In genomic region chr12:69370936-69371335, GRCm38 (mm10) we compare ENCODE assay signal across 9 mouse cellular contexts. TPM values are rescaled to one million over a fixed set of nuclear protein-coding genes. Genes with fewer than 3 reads are reported as not detected.
A peak's percentile ranks its signal among the peaks of the same experiment; 100 is the strongest.
DNase-seq lines count a peak whose midpoint lies in the region; ATAC-seq and TF ChIP-seq lines count a peak whose summit lies in the region.
"Had no signal": no experiment of that assay in that cellular context is flagged by ENCODE, and none has a peak within 500 bp of the region (broad histone marks: within the 10 kb centered on the region; RNA-seq: fewer than 3 reads in every experiment).

No protein-coding gene starts in this region.

- H3K4me1 ChIP-seq in liver, adult 2 months (ENCODE audit: control insufficient read depth, insufficient read depth, low read length) = peaks cover 16% of the 10 kb centered on the region
- peaks cover 19% of the 10 kb centered on the region for H3K4me1 ChIP-seq in embryonic facial prominence, embryonic 13.5 days
- H3K4me1 ChIP-seq in intestine, embryonic 16.5 days (ENCODE audit: control insufficient read depth, insufficient read depth, low read length) = peaks cover 11% of the 10 kb centered on the region
- peaks cover 36% of the 10 kb centered on the region for H3K4me1 ChIP-seq in neural tube, embryonic 13.5 days (replicated peaks)

- ATAC-seq in embryonic facial prominence, embryonic 13.5 days (ENCODE audit: insufficient number of reproducible peaks, insufficient read depth, low FRiP score, low TSS enrichment, low read depth) = no peak
- no peak for ATAC-seq in intestine, embryonic 16.5 days
- no peak for ATAC-seq in neural tube, embryonic 13.5 days (ENCODE audit: low read depth)

- no peak for DNase-seq in liver, adult 2 months (ENCODE audit: extremely low read depth, low read depth, low spot score)
- no peak for DNase-seq in liver
- no peak for DNase-seq in urinary bladder, postnatal 14 days (ENCODE audit: low spot score)
- no peak for DNase-seq in left cerebral cortex, adult 8-10 months (ENCODE audit: low spot score in 2 of 2)
- DNase-seq in gastrocnemius, postnatal 25 days = no peak
- DNase-seq: adrenal gland, postnatal 25 days had no signal

- peaks cover 5% of the 10 kb centered on the region for H3K36me3 ChIP-seq in liver, adult 2 months (ENCODE audit: control insufficient read depth, insufficient read depth, low read length)
- no peaks in the 10 kb centered on the region for H3K36me3 ChIP-seq in embryonic facial prominence, embryonic 13.5 days
- no peaks in the 10 kb centered on the region for H3K36me3 ChIP-seq in intestine, embryonic 16.5 days (ENCODE audit: control insufficient read depth, insufficient read depth, low read length)
- no peaks in the 10 kb centered on the region; the same call in 1 of the 2 replicates for H3K36me3 ChIP-seq in neural tube, embryonic 13.5 days

- H3K27me3 ChIP-seq in liver, adult 2 months (ENCODE audit: control insufficient read depth, insufficient read depth, low read length) = no peaks in the 10 kb centered on the region
- H3K27me3 ChIP-seq in embryonic facial prominence, embryonic 13.5 days = no peaks in the 10 kb centered on the region
- H3K27me3 ChIP-seq in intestine, embryonic 16.5 days (replicated peaks; ENCODE audit: control insufficient read depth, insufficient read depth, low read length) = no peaks in the 10 kb centered on the region
- H3K27me3 ChIP-seq in neural tube, embryonic 13.5 days = no peaks in the 10 kb centered on the region

- peak overlapping the region; percentile 87 for H3K4me2 ChIP-seq in embryonic facial prominence, embryonic 13.5 days
- peak overlapping the region; percentile 57 for H3K4me2 ChIP-seq in intestine, embryonic 16.5 days (ENCODE audit: low read depth, low read length)
- H3K4me2 ChIP-seq in neural tube, embryonic 13.5 days = peak overlapping the region; percentile 61

- TF ChIP-seq POLR2A in liver, adult 2 months (IDR thresholded peaks at IDR 0.05; ENCODE audit: extremely low read depth, insufficient read depth, low read length) = no peak

- peak overlapping the region; percentile 88 for H3K9ac ChIP-seq in liver, adult 2 months (ENCODE audit: low read depth, low read length)
- H3K9ac ChIP-seq in embryonic facial prominence, embryonic 13.5 days = peak overlapping the region; percentile 97
- H3K9ac ChIP-seq in intestine, embryonic 16.5 days (ENCODE audit: low read depth, low read length) = peak overlapping the region; percentile 95
- peak overlapping the region; percentile 98 for H3K9ac ChIP-seq in neural tube, embryonic 13.5 days

- peak overlapping the region; percentile 87 for H3K4me3 ChIP-seq in liver, adult 2 months (ENCODE audit: insufficient read depth, low read depth, low read length)
- H3K4me3 ChIP-seq in embryonic facial prominence, embryonic 13.5 days = peak overlapping the region; percentile 100
- H3K4me3 ChIP-seq in intestine, embryonic 16.5 days (ENCODE audit: low read length) = peak overlapping the region; percentile 99
- H3K4me3 ChIP-seq in neural tube, embryonic 13.5 days = peak overlapping the region; percentile 99

- H3K9me3 ChIP-seq in embryonic facial prominence, embryonic 13.5 days = no peaks in the 10 kb centered on the region
- no peaks in the 10 kb centered on the region for H3K9me3 ChIP-seq in intestine, embryonic 16.5 days (ENCODE audit: control insufficient read depth, low read length)
- H3K9me3 ChIP-seq in neural tube, embryonic 13.5 days = no peaks in the 10 kb centered on the region

- WGBS in liver, adult 2 months = 13% methylated on average over 7 of the region's 7 CpGs
- WGBS in embryonic facial prominence, embryonic 13.5 days = 12% methylated on average over 7 of the region's 7 CpGs
- WGBS in intestine, embryonic 16.5 days = 14% methylated on average over 7 of the region's 7 CpGs
- WGBS in neural tube, embryonic 13.5 days = 10% methylated on average over 7 of the region's 7 CpGs

- peak overlapping the region; percentile 94 for H3K27ac ChIP-seq in liver, adult 2 months (replicated peaks; ENCODE audit: insufficient read depth, low read depth, low read length)
- H3K27ac ChIP-seq in embryonic facial prominence, embryonic 13.5 days = peak overlapping the region; percentile 99
- H3K27ac ChIP-seq in intestine, embryonic 16.5 days (ENCODE audit: low read length) = peak overlapping the region; percentile 97
- H3K27ac ChIP-seq in neural tube, embryonic 13.5 days (replicated peaks) = peak overlapping the region; percentile 91

- H3K79me2 ChIP-seq in liver, adult 2 months (ENCODE audit: control insufficient read depth, insufficient read depth, low read length) = peaks cover 17% of the 10 kb centered on the region

- TF ChIP-seq CTCF in liver, adult 2 months (IDR thresholded peaks at IDR 0.05; ENCODE audit: low read depth, low read length) = no peak

RNA-seq across cellular contexts. Expression of gene Arf6, which starts 1.0 kb away (rescaled TPM):
- total RNA-seq in liver, adult 2 months (2014; rRNA removed) = 40.7 and 48.3 TPM in 2 replicates
- polyA plus RNA-seq in liver, adult 2 months (2012; rRNA removed) = 62.7 and 66.7 TPM in 2 replicates
- polyA plus RNA-seq in embryonic facial prominence, embryonic 13.5 days (2015; fragmentation: Nextera tagmentation; extraction: Ambion mirVana) = 48.4 and 56.7 TPM in 2 replicates
- 18.0 and 34.2 TPM in 2 replicates for polyA plus RNA-seq in intestine, embryonic 16.5 days (2015; fragmentation: Nextera tagmentation; extraction: Ambion mirVana)
- polyA plus RNA-seq in neural tube, embryonic 13.5 days (2015; fragmentation: Nextera tagmentation; extraction: Ambion mirVana) = 32.6 and 34.5 TPM in 2 replicates
- 10 to 100 TPM; 53.1 to 59.5 (median 56.7) TPM for total RNA-seq in left cerebral cortex, adult 8-10 months (2022)
- total RNA-seq in gastrocnemius, postnatal 25 days (2021) = 10 to 100 TPM; 20.1 to 23.5 TPM

RNA-seq across cellular contexts. Expression of gene Gm9887, which starts 1.3 kb away (rescaled TPM):
- total RNA-seq in liver, adult 2 months (2014; rRNA removed) = 0.20 and 0.37 TPM in 2 replicates
- polyA plus RNA-seq in liver, adult 2 months (2012; rRNA removed) = 0.48 and 0.85 TPM in 2 replicates
- 1.6 and 2.6 TPM in 2 replicates for polyA plus RNA-seq in embryonic facial prominence, embryonic 13.5 days (2015; fragmentation: Nextera tagmentation; extraction: Ambion mirVana)
- polyA plus RNA-seq in intestine, embryonic 16.5 days (2015; fragmentation: Nextera tagmentation; extraction: Ambion mirVana) = 1.0 and 1.4 TPM in 2 replicates
- polyA plus RNA-seq in neural tube, embryonic 13.5 days (2015; fragmentation: Nextera tagmentation; extraction: Ambion mirVana) = 0.71 and 1.3 TPM in 2 replicates
- total RNA-seq in left cerebral cortex, adult 8-10 months (2022) = 1 to 10 TPM in 1 of 4 experiments, under 1 TPM in 1, not detected in 2; 0.87 to 1.6 TPM
- not detected for total RNA-seq in gastrocnemius, postnatal 25 days (2021)

RNA-seq across cellular contexts. Expression of gene Nemf, which starts 14.0 kb away (rescaled TPM):
- 14.6 and 16.0 TPM in 2 replicates for total RNA-seq in liver, adult 2 months (2014; rRNA removed)
- polyA plus RNA-seq in liver, adult 2 months (2012; rRNA removed) = 1.7 and 2.2 TPM in 2 replicates
- polyA plus RNA-seq in embryonic facial prominence, embryonic 13.5 days (2015; fragmentation: Nextera tagmentation; extraction: Ambion mirVana) = 107 and 112 TPM in 2 replicates
- polyA plus RNA-seq in intestine, embryonic 16.5 days (2015; fragmentation: Nextera tagmentation; extraction: Ambion mirVana) = 56.3 and 66.2 TPM in 2 replicates
- polyA plus RNA-seq in neural tube, embryonic 13.5 days (2015; fragmentation: Nextera tagmentation; extraction: Ambion mirVana) = 96.5 and 100 TPM in 2 replicates
- 10 to 100 TPM; 43.7 to 46.5 (median 45.8) TPM for total RNA-seq in left cerebral cortex, adult 8-10 months (2022)
- 10 to 100 TPM; 17.1 to 20.8 TPM for total RNA-seq in gastrocnemius, postnatal 25 days (2021)

Comparison
In these comparisons a context has a peak if more than half of its experiments do, and no peak if none do; other contexts are left out.
1. RNA of gene Nemf, which starts 14.0 kb away (polyA plus RNA-seq): 107 to 112 TPM in embryonic facial prominence, embryonic 13.5 days, 96.5 to 100 TPM in neural tube, embryonic 13.5 days and 56.3 to 66.2 TPM in intestine, embryonic 16.5 days; 1.7 to 2.2 TPM in liver, adult 2 months; every median in the first group is over 10 times any median in the second.
2. Peak in every context shown above with its lines, with median percentiles within 50 percentile points of each other: H3K27ac ChIP-seq, H3K4me3 ChIP-seq, H3K9ac ChIP-seq and H3K4me2 ChIP-seq.